Mouse (Mus musculus): ENCODE data around the gene Naga. TPM values are rescaled to one million over a fixed set of nuclear protein-coding genes. Genes with fewer than 3 reads are reported as not detected.

Naga gene
- total and polyA plus RNA-seq, 2 experiments from 2014 or later, result 37.5 to 45.2 TPM

- H3K27me3 ChIP-seq (ENCODE audit: control insufficient read depth, insufficient read depth, low read length), result no peaks in the 10 kb centered on the region
- H3K4me1 ChIP-seq (ENCODE audit: control insufficient read depth, insufficient read depth), result peaks cover 25% of the 10 kb centered on the region
- H3K9me3 ChIP-seq (replicated peaks; ENCODE audit: control insufficient read depth, low read length), result no peaks in the 10 kb centered on the region
- H3K27ac ChIP-seq (ENCODE audit: low read depth), result no peak overlapping the region
- 89% methylated on average over 27 of the region's 27 CpGs for WGBS
- no peak overlapping the region for H3K4me2 ChIP-seq (ENCODE audit: low read depth, low read length)
- peaks cover 10% of the 10 kb centered on the region for H3K36me3 ChIP-seq (replicated peaks; ENCODE audit: control insufficient read depth, insufficient read depth, low read length)
- no peak for DNase-seq (ENCODE audit: low spot score)
- H3K9ac ChIP-seq (replicated peaks; ENCODE audit: low read depth, low read length), result no peak overlapping the region
- ATAC-seq (ENCODE audit: insufficient read depth, low read depth), result no peak
- no peak overlapping the region for H3K4me3 ChIP-seq (ENCODE audit: low read depth, low read length)
- TF ChIP-seq EP300 (IDR thresholded peaks at IDR 0.05; ENCODE audit: low read depth), result no peak
- no peak for TF ChIP-seq CTCF (IDR thresholded peaks at IDR 0.05; ENCODE audit: low read depth)
Measured at GRCm38 (mm10) chr15:82343368-82344287, 4.9 kb upstream of the Naga start.

- no peak overlapping the region for H3K9ac ChIP-seq (replicated peaks; ENCODE audit: low read depth, low read length)
- H3K9me3 ChIP-seq (replicated peaks; ENCODE audit: control insufficient read depth, low read length), result no peaks in the 10 kb centered on the region
- TF ChIP-seq CTCF (IDR thresholded peaks at IDR 0.05; ENCODE audit: low read depth), result no peak
- TF ChIP-seq EP300 (IDR thresholded peaks at IDR 0.05; ENCODE audit: low read depth), result no peak
- no peaks in the 10 kb centered on the region for H3K27me3 ChIP-seq (ENCODE audit: control insufficient read depth, insufficient read depth, low read length)
- peak overlapping the region; percentile 77; the same call in 1 of the 2 replicates for H3K27ac ChIP-seq (ENCODE audit: low read depth)
- peaks cover 33% of the 10 kb centered on the region for H3K4me1 ChIP-seq (ENCODE audit: control insufficient read depth, insufficient read depth)
- no peak overlapping the region for H3K4me2 ChIP-seq (ENCODE audit: low read depth, low read length)
- H3K36me3 ChIP-seq (replicated peaks; ENCODE audit: control insufficient read depth, insufficient read depth, low read length), result no peaks in the 10 kb centered on the region
- ATAC-seq (ENCODE audit: insufficient read depth, low read depth) (no peak), DNase-seq (ENCODE audit: low spot score) (no peak)
- 83% methylated on average over 5 of the region's 5 CpGs for WGBS
- no peak overlapping the region for H3K4me3 ChIP-seq (ENCODE audit: low read depth, low read length)
Measured at GRCm38 (mm10) chr15:82342543-82342935, 3.8 kb upstream of the Naga start.

- ATAC-seq (ENCODE audit: insufficient read depth, low read depth), result no peak
- Histone ChIP-seq H3K27me3 (ENCODE audit: control insufficient read depth, insufficient read depth, low read length) (no peaks in the 10 kb centered on the region), H3K9ac (replicated peaks; ENCODE audit: low read depth, low read length) (peak overlapping the region; percentile 73; the same call in 1 of the 2 replicates), H3K4me2 (ENCODE audit: low read depth, low read length) (peak overlapping the region; percentile 69), H3K4me1 (ENCODE audit: control insufficient read depth, insufficient read depth) (peaks cover 31% of the 10 kb centered on the region), H3K4me3 (ENCODE audit: low read depth, low read length) (peak overlapping the region; percentile 48), H3K27ac (ENCODE audit: low read depth) (peak overlapping the region; percentile 77), H3K9me3 (replicated peaks; ENCODE audit: control insufficient read depth, low read length) (no peaks in the 10 kb centered on the region), H3K36me3 (replicated peaks; ENCODE audit: control insufficient read depth, insufficient read depth, low read length) (peaks cover under 1% of the 10 kb centered on the region; the same call in 1 of the 2 replicates)
- TF ChIP-seq EP300 (IDR thresholded peaks at IDR 0.05; ENCODE audit: low read depth) (no peak), CTCF (IDR thresholded peaks at IDR 0.05; ENCODE audit: low read depth) (no peak)
- WGBS, result 32% methylated on average over 15 of the region's 15 CpGs
- DNase-seq (ENCODE audit: low spot score), result peak; percentile 47
Measured at GRCm38 (mm10) chr15:82341675-82342542, 3.2 kb upstream of the Naga start.

GRCm38 (mm10) chr15:82341036-82341501 is 2.3 kb upstream of the Naga start:
- 2% methylated on average over 29 of the region's 40 CpGs for WGBS
- peak overlapping the region; percentile 48 for H3K4me3 ChIP-seq (ENCODE audit: low read depth, low read length)
- no peak for ATAC-seq (ENCODE audit: insufficient read depth, low read depth)

GRCm38 (mm10) chr15:82340414-82341035 is 1.8 kb upstream of the Naga start:
- Histone ChIP-seq H3K9me3 (replicated peaks; ENCODE audit: control insufficient read depth, low read length) (no peaks in the 10 kb centered on the region), H3K4me3 (ENCODE audit: low read depth, low read length) (peak overlapping the region; percentile 48), H3K4me1 (ENCODE audit: control insufficient read depth, insufficient read depth) (peaks cover 29% of the 10 kb centered on the region), H3K27me3 (ENCODE audit: control insufficient read depth, insufficient read depth, low read length) (no peaks in the 10 kb centered on the region), H3K9ac (replicated peaks; ENCODE audit: low read depth, low read length) (peak overlapping the region; percentile 73), H3K4me2 (ENCODE audit: low read depth, low read length) (peak overlapping the region; percentile 69), H3K36me3 (replicated peaks; ENCODE audit: control insufficient read depth, insufficient read depth, low read length) (peaks cover 15% of the 10 kb centered on the region), H3K27ac (ENCODE audit: low read depth) (peak overlapping the region; percentile 77)
- ATAC-seq (ENCODE audit: insufficient read depth, low read depth), result no peak
- WGBS, result 39% methylated on average over 21 of the region's 21 CpGs
- no peak for DNase-seq (ENCODE audit: low spot score)
- TF ChIP-seq EP300 (IDR thresholded peaks at IDR 0.05; ENCODE audit: low read depth), result no peak
- TF ChIP-seq CTCF (IDR thresholded peaks at IDR 0.05; ENCODE audit: low read depth), result no peak

More at GRCm38 (mm10) chr15:82341036-82341501, 2.3 kb upstream of the Naga start:
- peak overlapping the region; percentile 69 for H3K4me2 ChIP-seq (ENCODE audit: low read depth, low read length)
- peaks cover 29% of the 10 kb centered on the region for H3K4me1 ChIP-seq (ENCODE audit: control insufficient read depth, insufficient read depth)
- H3K9ac ChIP-seq (replicated peaks; ENCODE audit: low read depth, low read length), result peak overlapping the region; percentile 73
- H3K27me3 ChIP-seq (ENCODE audit: control insufficient read depth, insufficient read depth, low read length), result no peaks in the 10 kb centered on the region
- peaks cover 9% of the 10 kb centered on the region for H3K36me3 ChIP-seq (replicated peaks; ENCODE audit: control insufficient read depth, insufficient read depth, low read length)
- DNase-seq (ENCODE audit: low spot score), result peak; percentile 40
- H3K27ac ChIP-seq (ENCODE audit: low read depth), result peak overlapping the region; percentile 77
- H3K9me3 ChIP-seq (replicated peaks; ENCODE audit: control insufficient read depth, low read length), result no peaks in the 10 kb centered on the region
- TF ChIP-seq CTCF (IDR thresholded peaks at IDR 0.05; ENCODE audit: low read depth) (no peak), EP300 (IDR thresholded peaks at IDR 0.05; ENCODE audit: low read depth) (0 out of 2 replicates have a peak, but pooled peaks have one; percentile 8)

Data from heart, postnatal 0 days (tissue).